Mouse (Mus musculus): ENCODE results near the gene Tmem88. TPM values are rescaled to one million over a fixed set of nuclear protein-coding genes. Genes with fewer than 3 reads are reported as not detected.

Tmem88 gene
- total and polyA plus RNA-seq, 2 experiments from 2014 or later: 2.0 to 6.8 TPM

DNA sequence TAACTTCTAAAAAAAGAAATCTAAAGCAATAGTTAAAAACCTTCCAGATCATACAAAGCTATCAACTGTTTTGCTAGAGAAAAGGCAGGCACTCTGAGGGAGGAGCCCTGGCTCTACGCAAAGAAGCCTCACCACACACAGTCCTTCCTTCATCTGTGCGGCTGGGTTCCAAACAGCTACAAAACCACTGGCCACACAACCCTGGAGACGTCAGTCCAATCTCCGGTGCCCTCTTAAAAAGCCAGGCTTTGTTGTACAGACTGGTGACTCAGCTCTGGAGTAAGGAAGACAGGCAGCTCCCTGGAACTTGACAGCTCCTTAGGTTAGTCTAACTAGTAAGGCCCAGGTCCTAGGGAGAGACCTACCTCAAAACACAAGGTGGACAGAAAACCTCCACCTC lies 22.4 kb downstream of the Tmem88 start:
- Histone ChIP-seq H3K9me3 (ENCODE audit: low read length) (no peaks in the 10 kb centered on the region), H3K9ac (no peak overlapping the region), H3K4me2 (ENCODE audit: low read depth) (no peak overlapping the region), H3K36me3 (ENCODE audit: insufficient read depth) (0 out of 2 replicates have a peak, but pooled peaks cover 4% of the 10 kb centered on the region), H3K4me1 (ENCODE audit: insufficient read depth) (peaks cover 19% of the 10 kb centered on the region), H3K4me3 (ENCODE audit: low read depth, low read length) (no peak overlapping the region), H3K27me3 (ENCODE audit: insufficient read depth, low read length) (no peaks in the 10 kb centered on the region), H3K27ac (ENCODE audit: low read depth, low read length) (no peak overlapping the region)
- ATAC-seq (no peak), DNase-seq (no peak)
- WGBS: 89% methylated on average over 4 of the region's 4 CpGs
- TF ChIP-seq CTCF (IDR thresholded peaks at IDR 0.05; ENCODE audit: low read depth): no peak

DNA sequence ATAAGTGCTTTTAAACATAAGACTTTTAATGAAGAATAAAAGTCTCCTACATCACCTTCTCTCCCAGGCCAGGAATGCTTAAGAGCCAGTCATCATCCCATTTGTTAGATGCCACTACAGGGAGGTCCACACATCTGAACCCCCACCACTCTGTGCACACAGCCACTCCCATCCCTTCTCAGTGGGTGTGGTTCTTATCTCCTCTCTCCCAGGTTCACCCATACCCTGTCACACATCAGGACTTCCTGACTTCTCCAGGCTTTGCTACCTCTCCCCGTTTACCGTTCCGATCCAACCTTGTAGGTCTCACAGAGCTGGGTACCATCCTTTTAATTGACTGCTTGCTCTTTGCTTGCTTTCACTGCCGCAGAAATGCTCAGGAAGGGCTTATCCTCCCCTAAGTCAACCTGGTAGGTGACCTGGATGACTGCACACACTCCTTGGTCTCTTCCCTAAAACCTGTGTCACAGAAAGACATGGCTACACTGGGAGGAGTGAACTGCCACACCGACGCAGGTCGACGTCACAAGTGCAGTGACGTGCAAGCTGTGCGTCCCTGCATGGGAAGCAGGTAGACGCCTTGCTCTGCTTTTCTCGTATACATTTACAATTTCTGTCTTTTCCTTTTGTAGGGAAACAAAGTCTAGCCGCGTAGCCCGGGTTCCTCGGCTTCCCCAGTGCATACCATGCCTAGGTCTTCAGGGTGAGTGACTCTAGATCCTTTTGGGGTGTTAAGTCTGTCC lies 24.6 kb downstream of the Tmem88 start:
- ATAC-seq: no peak
- H3K27ac ChIP-seq (ENCODE audit: low read depth, low read length): peak overlapping the region; percentile 80; the same call in 1 of the 2 replicates
- TF ChIP-seq CTCF (IDR thresholded peaks at IDR 0.05; ENCODE audit: low read depth): no peak

DNA sequence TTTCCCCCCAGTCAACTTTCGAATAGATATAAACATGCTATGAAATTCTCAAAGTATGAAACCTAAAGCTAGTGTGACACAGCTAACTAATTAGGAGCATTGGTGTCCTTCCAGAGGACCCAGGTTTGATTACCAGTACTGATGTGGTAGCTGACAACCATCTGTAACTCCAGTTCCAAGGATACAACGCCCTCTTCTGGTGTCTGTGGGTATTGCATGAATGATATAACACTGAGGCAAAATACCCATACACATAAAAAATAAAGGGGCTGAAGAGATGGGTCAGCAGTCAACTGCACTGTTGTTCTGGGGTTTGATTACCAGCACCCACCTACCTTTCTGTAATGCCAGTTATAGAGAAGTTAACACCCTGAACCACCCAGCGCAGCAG lies 25.3 kb downstream of the Tmem88 start:
- Histone ChIP-seq H3K4me1 (ENCODE audit: insufficient read depth) (peaks cover 21% of the 10 kb centered on the region), H3K27ac (ENCODE audit: low read depth, low read length) (peak overlapping the region; percentile 80; the same call in 1 of the 2 replicates), H3K9me3 (ENCODE audit: low read length) (no peaks in the 10 kb centered on the region), H3K9ac (no peak overlapping the region), H3K4me3 (ENCODE audit: low read depth, low read length) (no peak overlapping the region), H3K36me3 (ENCODE audit: insufficient read depth) (0 out of 2 replicates have a peak, but pooled peaks cover 4% of the 10 kb centered on the region), H3K27me3 (ENCODE audit: insufficient read depth, low read length) (no peaks in the 10 kb centered on the region), H3K4me2 (ENCODE audit: low read depth) (peak overlapping the region; percentile 42)
- DNase-seq: no peak
- 62% methylated on average over 3 of the region's 3 CpGs for WGBS
- ATAC-seq: no peak
- TF ChIP-seq CTCF (IDR thresholded peaks at IDR 0.05; ENCODE audit: low read depth): peak; percentile 64

More for the DNA sequence above, 24.6 kb downstream of the Tmem88 start:
- H3K4me2 ChIP-seq (ENCODE audit: low read depth): no peak overlapping the region
- no peak overlapping the region for H3K4me3 ChIP-seq (ENCODE audit: low read depth, low read length)
- no peaks in the 10 kb centered on the region for H3K9me3 ChIP-seq (ENCODE audit: low read length)
- H3K36me3 ChIP-seq (ENCODE audit: insufficient read depth): 0 out of 2 replicates have a peak, but pooled peaks cover 4% of the 10 kb centered on the region
- peaks cover 21% of the 10 kb centered on the region for H3K4me1 ChIP-seq (ENCODE audit: insufficient read depth)
- WGBS: 91% methylated on average over 16 of the region's 16 CpGs
- no peak for DNase-seq
- no peak overlapping the region for H3K9ac ChIP-seq
- no peaks in the 10 kb centered on the region for H3K27me3 ChIP-seq (ENCODE audit: insufficient read depth, low read length)

DNA sequence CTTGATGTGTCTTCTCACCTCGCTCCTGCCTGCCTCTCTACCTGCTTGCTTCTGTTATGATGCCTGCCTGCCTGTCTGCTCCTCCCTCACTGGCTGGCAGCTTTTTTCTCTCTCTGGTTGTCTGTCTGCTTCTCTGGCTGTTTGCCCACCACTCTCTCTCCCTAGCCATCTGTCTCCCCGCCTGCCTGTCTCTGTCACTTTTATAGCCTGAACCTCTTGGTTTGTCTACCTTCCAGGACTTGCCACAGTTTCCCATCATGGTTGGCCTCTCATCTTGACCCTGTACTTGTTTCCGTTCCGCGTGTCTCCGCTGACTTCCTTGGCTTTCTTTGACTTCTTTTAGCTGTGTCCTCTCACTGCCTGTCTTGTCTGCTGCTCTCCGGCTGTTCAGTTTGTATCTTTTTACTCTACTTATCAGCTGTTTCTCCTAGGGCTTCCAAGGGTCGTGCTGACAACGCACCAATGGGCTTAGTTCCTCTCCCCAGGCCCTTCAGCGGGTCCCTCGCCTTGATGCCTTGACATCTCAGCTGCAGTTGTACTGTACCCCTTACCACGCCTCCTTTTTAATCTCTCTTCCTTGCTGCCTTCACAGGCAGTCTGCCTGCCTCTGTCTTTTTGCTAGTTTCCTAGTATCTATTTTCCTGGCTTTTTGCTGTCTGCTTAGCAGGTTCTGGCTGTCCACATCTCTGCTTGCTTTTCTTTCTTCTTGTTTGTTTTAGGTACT lies 25.8 kb downstream of the Tmem88 start:
- H3K27ac ChIP-seq (ENCODE audit: low read depth, low read length): peak overlapping the region; percentile 80
- no peak for TF ChIP-seq CTCF (IDR thresholded peaks at IDR 0.05; ENCODE audit: low read depth)
- 0 out of 2 replicates have a peak, but pooled peaks cover 4% of the 10 kb centered on the region for H3K36me3 ChIP-seq (ENCODE audit: insufficient read depth)
- 0 out of 2 replicates have a peak, but pooled peaks have one; percentile 5 for ATAC-seq
- peaks cover 21% of the 10 kb centered on the region for H3K4me1 ChIP-seq (ENCODE audit: insufficient read depth)
- peak overlapping the region; percentile 42 for H3K4me2 ChIP-seq (ENCODE audit: low read depth)
- WGBS: 28% methylated on average over 12 of the region's 12 CpGs
- H3K9me3 ChIP-seq (ENCODE audit: low read length): no peaks in the 10 kb centered on the region
- H3K9ac ChIP-seq: peak overlapping the region; percentile 18; the same call in 1 of the 2 replicates
- no peaks in the 10 kb centered on the region for H3K27me3 ChIP-seq (ENCODE audit: insufficient read depth, low read length)
- no peak overlapping the region for H3K4me3 ChIP-seq (ENCODE audit: low read depth, low read length)
- DNase-seq: peak; percentile 78

DNA sequence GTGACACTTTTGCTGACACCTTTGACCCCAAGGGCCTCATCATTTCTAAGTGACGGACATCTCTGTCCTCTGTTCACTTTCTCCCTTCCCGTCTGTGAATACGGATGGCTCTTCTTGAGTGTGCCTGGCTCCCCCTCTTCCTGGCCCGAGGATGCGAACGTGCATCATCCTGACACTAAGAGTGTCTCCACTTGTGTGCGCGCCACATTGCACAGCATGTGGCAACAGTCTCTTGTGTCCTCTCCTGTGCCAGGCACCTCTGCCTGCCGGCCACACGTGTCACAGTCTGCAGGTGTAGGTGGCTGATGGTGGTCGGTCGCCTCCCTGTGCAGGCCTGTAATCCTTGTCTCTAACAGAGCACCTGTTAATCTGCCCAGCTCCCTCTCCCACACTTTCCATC lies 26.4 kb downstream of the Tmem88 start:
- Histone ChIP-seq H3K27me3 (ENCODE audit: insufficient read depth, low read length) (no peaks in the 10 kb centered on the region), H3K27ac (ENCODE audit: low read depth, low read length) (peak overlapping the region; percentile 80), H3K4me1 (ENCODE audit: insufficient read depth) (peaks cover 21% of the 10 kb centered on the region), H3K4me2 (ENCODE audit: low read depth) (peak overlapping the region; percentile 42), H3K9me3 (ENCODE audit: low read length) (no peaks in the 10 kb centered on the region), H3K4me3 (ENCODE audit: low read depth, low read length) (no peak overlapping the region), H3K36me3 (ENCODE audit: insufficient read depth) (0 out of 2 replicates have a peak, but pooled peaks cover 4% of the 10 kb centered on the region), H3K9ac (0 out of 2 replicates have a peak overlapping the region, but pooled peaks have one; percentile 22)
- DNase-seq: peak; percentile 39
- WGBS: 30% methylated on average over 12 of the region's 12 CpGs
- TF ChIP-seq CTCF (IDR thresholded peaks at IDR 0.05; ENCODE audit: low read depth): no peak
- no peak for ATAC-seq

DNA sequence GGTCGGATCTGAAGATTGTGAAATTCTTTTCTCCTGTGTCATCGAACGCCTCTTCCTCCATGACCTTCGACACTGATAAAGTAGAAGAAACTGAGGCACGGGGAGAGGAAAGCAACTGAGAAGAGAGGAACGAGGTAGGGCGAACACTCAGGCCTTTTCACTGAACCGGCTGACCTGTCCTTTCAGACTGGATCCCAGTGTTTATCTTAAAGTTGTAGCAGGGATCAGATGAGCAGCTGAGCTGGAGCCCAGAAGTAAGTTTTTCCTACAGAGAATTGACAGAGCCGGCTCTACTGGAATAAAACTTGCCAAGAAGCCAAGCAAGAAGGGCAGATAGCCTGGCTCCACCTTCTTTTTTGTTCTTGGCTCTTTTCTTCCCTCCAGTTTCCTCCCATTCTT lies 27.2 kb downstream of the Tmem88 start:
- peak overlapping the region; percentile 13; the same call in 1 of the 2 replicates for H3K4me3 ChIP-seq (ENCODE audit: low read depth, low read length)
- no peaks in the 10 kb centered on the region for H3K9me3 ChIP-seq (ENCODE audit: low read length)
- H3K9ac ChIP-seq: peak overlapping the region; percentile 10; the same call in 1 of the 2 replicates
- no peaks in the 10 kb centered on the region for H3K27me3 ChIP-seq (ENCODE audit: insufficient read depth, low read length)
- TF ChIP-seq CTCF (IDR thresholded peaks at IDR 0.05; ENCODE audit: low read depth): no peak
- no peak for ATAC-seq
- H3K36me3 ChIP-seq (ENCODE audit: insufficient read depth): 0 out of 2 replicates have a peak, but pooled peaks cover 4% of the 10 kb centered on the region
- H3K27ac ChIP-seq (ENCODE audit: low read depth, low read length): peak overlapping the region; percentile 80
- H3K4me1 ChIP-seq (ENCODE audit: insufficient read depth): peaks cover 22% of the 10 kb centered on the region
- DNase-seq: no peak
- H3K4me2 ChIP-seq (ENCODE audit: low read depth): peak overlapping the region; percentile 42
- 22% methylated on average over 9 of the region's 9 CpGs for WGBS
